Mouse (Mus musculus) urinary bladder, postnatal 0 days (tissue): ENCODE data around the gene Gm21095. TPM values are rescaled to one million over a fixed set of nuclear protein-coding genes. Genes with fewer than 3 reads are reported as not detected.

Experiments used
- polyA plus RNA-seq: library from polyadenylated mRNA; unstranded; fragments of >200 nt; fragmentation: Nextera tagmentation; extraction: Ambion mirVana; gene quantifications from 2 replicates; pipeline ENCODE4 v1.2.1, GENCODE M21; 2015

The Gm21095 gene
- polyA plus RNA-seq: not detected in 2 replicates

GRCm38 (mm10) chrY:84096979-84097378 lies at the start of gene Gm21095:
Gm21095 (plus strand) TSS chrY:84097279.

